Comparison of ENCODE assay signal across 8 mouse cellular contexts in the genomic region with DNA sequence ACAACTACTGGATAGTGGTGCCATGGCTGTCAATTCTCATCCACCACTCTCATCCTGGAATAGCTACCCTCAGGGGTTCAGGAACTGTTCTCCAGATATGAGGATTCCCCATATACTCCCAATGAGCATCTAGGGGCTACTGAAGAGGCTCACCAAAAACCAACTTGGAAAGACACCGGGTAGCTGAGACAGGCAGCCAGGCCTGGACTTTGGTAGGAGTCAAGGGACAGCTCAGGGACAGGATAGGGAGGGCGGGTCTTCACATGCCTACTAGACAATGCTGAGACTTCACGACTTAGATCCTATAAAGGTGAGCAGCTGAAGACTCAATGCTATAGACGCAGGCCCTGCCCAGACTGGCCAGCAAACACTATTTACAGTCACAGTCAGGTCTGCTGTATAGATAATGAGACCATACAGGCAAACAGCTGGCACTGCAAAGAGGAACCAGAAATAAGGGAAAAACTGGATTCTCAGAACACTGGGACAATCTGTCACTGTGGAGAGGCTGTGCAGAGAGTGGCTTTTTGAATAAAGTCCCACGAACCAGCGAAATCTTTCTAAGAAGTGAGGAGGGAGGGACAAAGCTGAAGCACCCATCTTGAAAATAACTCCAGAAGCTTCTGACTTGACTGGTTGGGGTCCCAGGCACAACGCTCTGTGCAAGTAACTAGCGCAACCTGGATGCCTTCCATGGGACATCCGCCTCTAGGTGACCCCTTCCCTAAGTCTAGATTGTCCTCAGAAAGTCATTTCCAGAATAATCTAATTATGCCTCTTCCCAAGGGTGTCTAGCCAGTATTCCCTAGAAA. TPM values are rescaled to one million over a fixed set of nuclear protein-coding genes. Genes with fewer than 3 reads are reported as not detected.
DNase-seq lines count a peak whose midpoint lies in the region; ATAC-seq lines count a peak whose summit lies in the region.

No protein-coding gene starts in this region.

- no peak for DNase-seq in lung, postnatal 36 days
- DNase-seq in right cerebral cortex, adult 18-20 months, result no peak
- DNase-seq in retina, postnatal 1 day, result no peak
- no peak for DNase-seq in frontal cortex, adult 2 months (ENCODE audit: extremely low spot score in 1 of 2, low spot score in 1 of 2)

- H3K27ac ChIP-seq in lung, embryonic 15.5 days, result peak overlapping the region; percentile 60; the same call in 1 of the 2 replicates
- H3K27ac ChIP-seq in embryonic facial prominence, embryonic 13.5 days, result peak overlapping the region; percentile 99
- peak overlapping the region; percentile 100 for H3K27ac ChIP-seq in neural tube, embryonic 14.5 days (ENCODE audit: low read depth, low read length)

- 47% methylated on average over 9 of the region's 9 CpGs for WGBS in lung, embryonic 15.5 days
- 63% methylated on average over 9 of the region's 9 CpGs for WGBS in embryonic facial prominence, embryonic 13.5 days
- 70% methylated on average over 9 of the region's 9 CpGs for WGBS in neural tube, embryonic 14.5 days

- peaks cover 9% of the 10 kb centered on the region; the same call in 1 of the 2 replicates for H3K36me3 ChIP-seq in lung, embryonic 15.5 days
- peaks cover 13% of the 10 kb centered on the region for H3K36me3 ChIP-seq in embryonic facial prominence, embryonic 13.5 days
- H3K36me3 ChIP-seq in neural tube, embryonic 14.5 days (ENCODE audit: control insufficient read depth, insufficient read depth, low read length), result 0 out of 2 replicates have a peak, but pooled peaks cover 3% of the 10 kb centered on the region

- H3K9me3 ChIP-seq in lung, embryonic 15.5 days, result no peaks in the 10 kb centered on the region
- no peaks in the 10 kb centered on the region for H3K9me3 ChIP-seq in embryonic facial prominence, embryonic 13.5 days
- H3K9me3 ChIP-seq in neural tube, embryonic 14.5 days (ENCODE audit: control insufficient read depth, low read length), result no peaks in the 10 kb centered on the region

- H3K27me3 ChIP-seq in lung, embryonic 15.5 days, result no peaks in the 10 kb centered on the region
- H3K27me3 ChIP-seq in embryonic facial prominence, embryonic 13.5 days, result no peaks in the 10 kb centered on the region
- no peaks in the 10 kb centered on the region for H3K27me3 ChIP-seq in neural tube, embryonic 14.5 days (ENCODE audit: control insufficient read depth, insufficient read depth, low read length)

- peak overlapping the region; percentile 83 for H3K4me3 ChIP-seq in lung, embryonic 15.5 days
- peak overlapping the region; percentile 77 for H3K4me3 ChIP-seq in embryonic facial prominence, embryonic 13.5 days
- H3K4me3 ChIP-seq in neural tube, embryonic 14.5 days (ENCODE audit: low read depth, low read length), result peak overlapping the region; percentile 66

- peak overlapping the region; percentile 70 for H3K4me2 ChIP-seq in lung, embryonic 15.5 days
- H3K4me2 ChIP-seq in embryonic facial prominence, embryonic 13.5 days, result peak overlapping the region; percentile 69
- H3K4me2 ChIP-seq in neural tube, embryonic 14.5 days (ENCODE audit: low read depth, low read length), result peak overlapping the region; percentile 68

- ATAC-seq in lung, embryonic 15.5 days (ENCODE audit: borderline replicate concordance, extremely low read depth, low FRiP score, low TSS enrichment), result no peak
- no peak for ATAC-seq in embryonic facial prominence, embryonic 13.5 days (ENCODE audit: insufficient number of reproducible peaks, insufficient read depth, low FRiP score, low TSS enrichment, low read depth)
- peak; percentile 6 for ATAC-seq in inflammation-experienced regulatory T-cells, adult 6 months
- ATAC-seq in neural tube, embryonic 14.5 days (ENCODE audit: low read depth), result peak; percentile 21

- H3K9ac ChIP-seq in lung, embryonic 15.5 days, result peak overlapping the region; percentile 83
- H3K9ac ChIP-seq in embryonic facial prominence, embryonic 13.5 days, result peak overlapping the region; percentile 88
- peak overlapping the region; percentile 46; the same call in 1 of the 2 replicates for H3K9ac ChIP-seq in neural tube, embryonic 14.5 days (replicated peaks; ENCODE audit: low read depth, low read length)

- peaks cover 17% of the 10 kb centered on the region for H3K4me1 ChIP-seq in lung, embryonic 15.5 days
- H3K4me1 ChIP-seq in embryonic facial prominence, embryonic 13.5 days, result peaks cover 15% of the 10 kb centered on the region
- H3K4me1 ChIP-seq in neural tube, embryonic 14.5 days (ENCODE audit: control insufficient read depth, insufficient read depth, low read length), result peaks cover 9% of the 10 kb centered on the region

RNA-seq across cellular contexts. Expression of a gene that starts 0.9 kb away (rescaled TPM):
- polyA plus RNA-seq in lung, embryonic 15.5 days (2015; fragmentation: Nextera tagmentation; extraction: Ambion mirVana), result 4.5 and 5.3 TPM in 2 replicates
- polyA plus RNA-seq in embryonic facial prominence, embryonic 13.5 days (2015; fragmentation: Nextera tagmentation; extraction: Ambion mirVana), result 3.3 and 3.6 TPM in 2 replicates
- 1 to 10 TPM; 1.3 to 1.5 (median 1.4) TPM for polyA plus RNA-seq in inflammation-experienced regulatory T-cells, adult 6 months (2017; shearing (Covaris generic))
- 3.6 and 4.0 TPM in 2 replicates for polyA plus RNA-seq in neural tube, embryonic 14.5 days (2014; fragmentation: Nextera tagmentation; extraction: Ambion mirVana)
- 6.4 and 7.0 TPM in 2 replicates for polyA plus RNA-seq in frontal cortex, adult 2 months (2012; rRNA removed)

RNA-seq across cellular contexts. Expression of a gene that starts 20.4 kb away (rescaled TPM):
- 0.56 and 0.60 TPM in 2 replicates for polyA plus RNA-seq in lung, embryonic 15.5 days (2015; fragmentation: Nextera tagmentation; extraction: Ambion mirVana)
- polyA plus RNA-seq in embryonic facial prominence, embryonic 13.5 days (2015; fragmentation: Nextera tagmentation; extraction: Ambion mirVana), result 0.21 and 0.28 TPM in 2 replicates
- not detected for polyA plus RNA-seq in inflammation-experienced regulatory T-cells, adult 6 months (2017; shearing (Covaris generic))
- polyA plus RNA-seq in neural tube, embryonic 14.5 days (2014; fragmentation: Nextera tagmentation; extraction: Ambion mirVana), result 0.12 TPM in 1 of 2 replicates, not detected in the other
- 13.8 and 16.7 TPM in 2 replicates for polyA plus RNA-seq in frontal cortex, adult 2 months (2012; rRNA removed)

RNA-seq across cellular contexts. Expression of a gene that starts 26.4 kb away (rescaled TPM):
- polyA plus RNA-seq in lung, embryonic 15.5 days (2015; fragmentation: Nextera tagmentation; extraction: Ambion mirVana), result 1.9 and 3.0 TPM in 2 replicates
- 0.32 and 0.42 TPM in 2 replicates for polyA plus RNA-seq in embryonic facial prominence, embryonic 13.5 days (2015; fragmentation: Nextera tagmentation; extraction: Ambion mirVana)
- polyA plus RNA-seq in inflammation-experienced regulatory T-cells, adult 6 months (2017; shearing (Covaris generic)), result not detected
- polyA plus RNA-seq in neural tube, embryonic 14.5 days (2014; fragmentation: Nextera tagmentation; extraction: Ambion mirVana), result 0.45 and 0.74 TPM in 2 replicates
- 1.1 and 1.4 TPM in 2 replicates for polyA plus RNA-seq in frontal cortex, adult 2 months (2012; rRNA removed)

RNA-seq across cellular contexts. Expression of a gene that starts 29.4 kb away (rescaled TPM):
- polyA plus RNA-seq in lung, embryonic 15.5 days (2015; fragmentation: Nextera tagmentation; extraction: Ambion mirVana), result 131 and 141 TPM in 2 replicates
- polyA plus RNA-seq in embryonic facial prominence, embryonic 13.5 days (2015; fragmentation: Nextera tagmentation; extraction: Ambion mirVana), result 124 and 142 TPM in 2 replicates
- polyA plus RNA-seq in inflammation-experienced regulatory T-cells, adult 6 months (2017; shearing (Covaris generic)), result 10 to 100 TPM; 58.6 to 65.6 (median 60.5) TPM
- polyA plus RNA-seq in neural tube, embryonic 14.5 days (2014; fragmentation: Nextera tagmentation; extraction: Ambion mirVana), result 224 and 266 TPM in 2 replicates
- 232 and 250 TPM in 2 replicates for polyA plus RNA-seq in frontal cortex, adult 2 months (2012; rRNA removed)

RNA-seq across cellular contexts. Expression of a gene that starts 39.6 kb away (rescaled TPM):
- polyA plus RNA-seq in lung, embryonic 15.5 days (2015; fragmentation: Nextera tagmentation; extraction: Ambion mirVana), result 89.6 and 92.6 TPM in 2 replicates
- polyA plus RNA-seq in embryonic facial prominence, embryonic 13.5 days (2015; fragmentation: Nextera tagmentation; extraction: Ambion mirVana), result 90.7 and 97.1 TPM in 2 replicates
- polyA plus RNA-seq in inflammation-experienced regulatory T-cells, adult 6 months (2017; shearing (Covaris generic)), result 10 to 100 TPM; 43.4 to 49.1 (median 46.7) TPM
- 97.4 and 108 TPM in 2 replicates for polyA plus RNA-seq in neural tube, embryonic 14.5 days (2014; fragmentation: Nextera tagmentation; extraction: Ambion mirVana)
- polyA plus RNA-seq in frontal cortex, adult 2 months (2012; rRNA removed), result 48.7 and 58.2 TPM in 2 replicates

Comparison
In these comparisons a context has a peak if more than half of its experiments do, and no peak if none do; other contexts are left out.
1. ATAC-seq: peak in inflammation-experienced regulatory T-cells, adult 6 months (single experiment) and neural tube, embryonic 14.5 days (single experiment); none in lung, embryonic 15.5 days (single experiment) and embryonic facial prominence, embryonic 13.5 days (single experiment).
2. Peak in every context shown above with its lines, with median percentiles within 50 percentile points of each other: H3K27ac ChIP-seq, H3K4me2 ChIP-seq, H3K4me3 ChIP-seq and H3K9ac ChIP-seq.